Mouse (Mus musculus): Measurements from ENCODE around the gene Dusp16.

- TF ChIP-seq CTCF (IDR thresholded peaks at IDR 0.05; ENCODE audit: borderline replicate concordance, insufficient read depth, low read length) (no peak), POLR2A (IDR thresholded peaks at IDR 0.05; ENCODE audit: low read depth, low read length) (no peak)
Measured at GRCm38 (mm10) chr6:134813066-134813465, 20.6 kb upstream of the Dusp16 start.

Measured in embryonic fibroblast, embryonic 13.5 days (primary cell).